In genomic region chr19:44629705-44630104, GRCm38 (mm10) we compare ENCODE assay signal across 13 mouse cellular contexts.
DNase-seq lines count a peak whose midpoint lies in the region; ATAC-seq and TF ChIP-seq lines count a peak whose summit lies in the region.
"Had no signal": no experiment of that assay in that cellular context is flagged by ENCODE, and none has a peak within 500 bp of the region (broad histone marks: within the 10 kb centered on the region; RNA-seq: fewer than 3 reads in every experiment).

No protein-coding gene starts in this region.

- no peak overlapping the region for H3K4me3 ChIP-seq in liver, adult 2 months (ENCODE audit: insufficient read depth, low read depth, low read length)
- H3K4me3 ChIP-seq in liver, embryonic 11.5 days (ENCODE audit: low read depth, low read length), result no peak overlapping the region
- H3K4me3 ChIP-seq: forebrain, embryonic 15.5 days; heart, embryonic 13.5 days; limb, embryonic 12.5 days had no signal

- no peaks in the 10 kb centered on the region for H3K36me3 ChIP-seq in liver, adult 2 months (ENCODE audit: control insufficient read depth, insufficient read depth, low read length)
- H3K36me3 ChIP-seq in liver, embryonic 11.5 days (ENCODE audit: control insufficient read depth, insufficient read depth, low read length), result no peaks in the 10 kb centered on the region
- H3K36me3 ChIP-seq: forebrain, embryonic 15.5 days; heart, embryonic 13.5 days; limb, embryonic 12.5 days had no signal

- H3K9ac ChIP-seq in liver, adult 2 months (ENCODE audit: low read depth, low read length), result no peak overlapping the region
- H3K9ac ChIP-seq in liver, embryonic 11.5 days (ENCODE audit: low read depth, low read length), result no peak overlapping the region
- H3K9ac ChIP-seq: forebrain, embryonic 15.5 days; heart, embryonic 13.5 days; limb, embryonic 12.5 days had no signal

- 65% methylated on average over 7 of the region's 7 CpGs for WGBS in liver, adult 2 months
- 57% methylated on average over 7 of the region's 7 CpGs for WGBS in liver, embryonic 11.5 days

- H3K4me2 ChIP-seq in liver, embryonic 11.5 days, result no peak overlapping the region
- H3K4me2 ChIP-seq: forebrain, embryonic 15.5 days; heart, embryonic 13.5 days; limb, embryonic 12.5 days had no signal

- TF ChIP-seq CTCF in liver, adult 2 months (IDR thresholded peaks at IDR 0.05; ENCODE audit: low read depth, low read length), result peak; percentile 67

- no peak overlapping the region for H3K27ac ChIP-seq in liver, adult 2 months (replicated peaks; ENCODE audit: insufficient read depth, low read depth, low read length)
- H3K27ac ChIP-seq in liver, embryonic 11.5 days (ENCODE audit: low read depth, low read length), result no peak overlapping the region
- H3K27ac ChIP-seq: forebrain, embryonic 15.5 days; heart, embryonic 13.5 days; limb, embryonic 12.5 days had no signal

- no peak for ATAC-seq in CD4-positive, CD25-positive, alpha-beta regulatory T cell, adult 4 months
- no peak for ATAC-seq in liver, embryonic 11.5 days (replicated peaks; ENCODE audit: low FRiP score)
- ATAC-seq: forebrain, embryonic 15.5 days; hindbrain, embryonic 16.5 days had no signal

- H3K79me2 ChIP-seq in liver, adult 2 months (ENCODE audit: control insufficient read depth, insufficient read depth, low read length), result no peaks in the 10 kb centered on the region

- peak; percentile 15 for DNase-seq in CD4-positive, CD25-positive, alpha-beta regulatory T cell, adult 2 months (ENCODE audit: low read depth, low spot score)
- DNase-seq in liver, adult 2 months (ENCODE audit: extremely low read depth, low read depth, low spot score), result no peak
- DNase-seq in liver, embryonic 11.5 days (ENCODE audit: low spot score), result no peak
- peak; percentile 77 for DNase-seq in ES-CJ7 (ENCODE audit: low read depth, low spot score)
- peak; percentile 18 for DNase-seq in induced T-regulatory cell, adult 2 months (ENCODE audit: low read depth)
- no peak for DNase-seq in T-cell, adult 2 months (ENCODE audit: low spot score)
- no peak for DNase-seq in right cerebral cortex, postnatal 25 days
- DNase-seq: cerebellum, adult 18-20 months had no signal

- no peaks in the 10 kb centered on the region; the same call in 1 of the 2 replicates for H3K9me3 ChIP-seq in liver, embryonic 11.5 days (ENCODE audit: control insufficient read depth, low read length)
- H3K9me3 ChIP-seq: forebrain, embryonic 15.5 days; heart, embryonic 13.5 days; limb, embryonic 12.5 days had no signal

- TF ChIP-seq POLR2A in liver, adult 2 months (IDR thresholded peaks at IDR 0.05; ENCODE audit: extremely low read depth, insufficient read depth, low read length), result no peak

- H3K4me1 ChIP-seq in liver, adult 2 months (ENCODE audit: control insufficient read depth, insufficient read depth, low read length), result no peaks in the 10 kb centered on the region
- no peaks in the 10 kb centered on the region for H3K4me1 ChIP-seq in liver, embryonic 11.5 days (replicated peaks; ENCODE audit: control insufficient read depth, insufficient read depth, low read length)
- H3K4me1 ChIP-seq: forebrain, embryonic 15.5 days; heart, embryonic 13.5 days had no signal

- H3K27me3 ChIP-seq in liver, adult 2 months (ENCODE audit: control insufficient read depth, insufficient read depth, low read length), result no peaks in the 10 kb centered on the region
- 0 out of 2 replicates have a peak, but pooled peaks cover 2% of the 10 kb centered on the region for H3K27me3 ChIP-seq in liver, embryonic 11.5 days (replicated peaks; ENCODE audit: control insufficient read depth, insufficient read depth, low read length)
- H3K27me3 ChIP-seq: forebrain, embryonic 15.5 days had no signal

Comparison
In these comparisons a context has a peak if more than half of its experiments do, and no peak if none do; other contexts are left out.
1. DNase-seq: peak in CD4-positive, CD25-positive, alpha-beta regulatory T cell, adult 2 months (single experiment), ES-CJ7 (single experiment) and induced T-regulatory cell, adult 2 months (single experiment); none in liver, adult 2 months (single experiment), liver, embryonic 11.5 days (single experiment), T-cell, adult 2 months (single experiment) and right cerebral cortex, postnatal 25 days (single experiment).